Mouse (Mus musculus) embryo, embryonic 11.5 days (tissue): ENCODE measurements around the gene Ncbp2.
"Not testable (repeated sequence)": the region's sequence is repeated elsewhere in the genome, so short reads cannot be mapped to it uniquely, and the experiment has no call there.

Source experiments
- DNase-seq: peaks from one replicate; pipeline ENCODE4 v3.0.0-alpha.2; 2012; ENCODE audit warnings: low read depth, low spot score

Gene Ncbp2

DNA sequence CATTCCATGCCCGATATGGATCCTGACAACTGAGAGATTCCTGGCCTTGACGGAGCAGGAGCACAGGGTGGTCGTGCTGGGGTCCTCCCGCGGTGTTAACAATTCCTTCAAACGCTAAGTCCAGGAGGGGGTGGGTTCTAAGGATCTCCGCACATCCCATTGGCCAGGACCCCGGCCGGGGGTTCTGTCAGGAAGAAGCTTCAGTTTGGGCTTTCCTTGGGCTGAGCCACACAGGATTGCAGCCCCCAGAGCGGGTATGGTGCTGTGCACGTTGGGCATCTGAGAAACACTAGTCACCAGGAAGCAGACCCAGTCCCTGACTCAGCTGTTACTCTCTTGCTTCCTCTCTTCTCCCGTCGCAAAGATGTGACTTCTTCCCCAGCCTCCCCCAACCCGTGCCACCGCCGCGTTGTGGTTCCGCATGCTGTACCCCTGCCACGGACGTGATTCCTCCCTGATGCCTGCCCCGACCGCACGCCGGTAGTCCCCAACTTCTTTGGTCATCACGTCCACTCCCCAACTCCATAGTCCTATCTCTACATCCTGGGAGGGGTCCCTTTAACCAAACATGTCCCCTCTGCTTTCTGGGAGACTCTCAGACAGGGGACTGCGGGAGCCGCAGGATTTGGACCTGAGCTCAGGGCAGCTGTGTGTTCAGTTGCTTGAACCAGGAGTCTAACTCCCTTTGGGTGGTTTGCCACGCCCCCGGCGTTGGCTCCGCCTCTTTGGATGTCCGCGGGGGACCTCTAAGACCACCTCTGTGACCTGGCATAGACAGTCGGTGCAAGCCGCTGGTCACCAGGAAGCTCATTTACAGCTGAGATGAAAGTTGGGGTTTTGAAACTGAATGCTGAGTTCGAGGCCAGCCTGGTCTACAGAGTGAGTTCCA lies 13.0 kb upstream of the Ncbp2 start:
- no peak for DNase-seq

DNA sequence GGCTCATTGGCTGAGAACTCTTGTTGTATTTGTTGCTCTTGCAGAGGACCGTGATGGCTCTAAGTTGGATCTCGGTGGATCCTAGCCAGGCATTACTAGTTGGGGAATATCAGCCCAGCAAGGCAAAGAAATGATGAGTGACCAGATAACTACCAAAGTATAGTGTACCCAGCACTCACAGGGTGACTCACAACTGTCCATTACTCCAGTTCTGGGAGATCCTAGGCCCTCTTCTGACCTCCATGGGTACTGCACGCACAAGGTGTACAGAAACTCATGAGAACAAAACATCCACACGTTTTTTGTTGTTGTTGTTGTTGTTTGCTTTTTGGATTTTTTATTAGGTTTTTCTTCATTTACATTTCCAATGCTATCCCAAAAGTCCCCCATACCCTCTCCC lies 11.7 kb upstream of the Ncbp2 start:
- DNase-seq, result no peak

DNA sequence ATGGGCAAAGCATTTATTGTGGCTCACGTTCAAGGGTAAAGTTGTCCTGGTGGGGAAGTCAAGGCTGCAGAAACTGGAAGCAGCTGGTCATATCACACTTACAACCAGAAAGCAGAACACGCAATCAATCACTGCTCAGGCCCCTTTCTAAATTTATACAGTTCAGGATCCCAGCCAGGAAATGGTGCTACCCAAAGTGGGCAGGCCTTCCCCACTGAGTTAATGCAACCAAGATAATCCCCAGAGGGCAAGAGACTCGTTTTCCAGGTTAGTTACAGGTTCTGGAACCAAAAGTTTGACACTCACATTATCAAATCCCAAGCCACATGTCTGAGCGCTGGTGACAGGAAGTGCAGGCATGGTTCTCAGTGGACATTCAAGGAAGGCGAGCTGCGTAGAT lies 9.5 kb upstream of the Ncbp2 start:
- no peak for DNase-seq

DNA sequence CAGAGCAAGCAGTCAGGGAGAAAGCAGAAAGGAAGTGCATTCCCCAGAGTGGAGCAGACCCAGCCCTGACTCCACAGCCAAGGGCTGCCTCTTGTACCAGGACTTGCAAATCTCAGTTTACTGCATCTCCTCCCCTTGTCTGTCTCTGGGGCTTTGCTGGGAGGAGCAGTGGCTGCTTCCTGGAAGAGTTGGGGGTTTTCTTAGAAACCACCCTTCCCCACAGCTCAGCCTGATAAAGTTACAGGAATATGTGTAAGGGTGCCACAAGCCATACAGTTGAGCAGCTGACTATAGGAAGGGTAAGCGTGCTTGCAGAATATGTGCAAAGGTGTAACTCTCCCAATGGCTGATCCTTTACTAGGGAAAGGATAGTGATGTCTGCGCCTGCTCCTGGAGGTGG lies 7.7 kb upstream of the Ncbp2 start:
- DNase-seq, result no peak

DNA sequence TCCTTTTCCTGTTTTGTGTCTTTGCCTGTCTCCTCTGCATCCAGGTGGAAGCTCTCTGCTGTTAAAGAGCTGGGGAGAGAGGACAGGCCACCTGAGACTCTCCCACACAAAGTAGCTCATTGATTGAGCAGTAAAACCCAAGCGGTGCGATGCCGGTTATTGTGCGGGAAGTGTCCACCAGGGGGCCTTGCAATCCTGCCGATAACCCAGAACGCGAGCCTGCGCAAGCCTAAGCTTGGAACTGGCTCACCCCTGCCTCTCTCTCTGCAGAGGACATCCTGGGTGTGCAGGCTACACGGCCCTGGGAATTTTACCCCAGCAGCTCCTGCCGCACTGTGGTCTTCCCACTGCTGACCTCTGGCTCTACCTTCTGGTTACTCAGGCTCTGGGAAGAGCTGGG lies 4.3 kb upstream of the Ncbp2 start:
- peak; percentile 43 for DNase-seq

DNA sequence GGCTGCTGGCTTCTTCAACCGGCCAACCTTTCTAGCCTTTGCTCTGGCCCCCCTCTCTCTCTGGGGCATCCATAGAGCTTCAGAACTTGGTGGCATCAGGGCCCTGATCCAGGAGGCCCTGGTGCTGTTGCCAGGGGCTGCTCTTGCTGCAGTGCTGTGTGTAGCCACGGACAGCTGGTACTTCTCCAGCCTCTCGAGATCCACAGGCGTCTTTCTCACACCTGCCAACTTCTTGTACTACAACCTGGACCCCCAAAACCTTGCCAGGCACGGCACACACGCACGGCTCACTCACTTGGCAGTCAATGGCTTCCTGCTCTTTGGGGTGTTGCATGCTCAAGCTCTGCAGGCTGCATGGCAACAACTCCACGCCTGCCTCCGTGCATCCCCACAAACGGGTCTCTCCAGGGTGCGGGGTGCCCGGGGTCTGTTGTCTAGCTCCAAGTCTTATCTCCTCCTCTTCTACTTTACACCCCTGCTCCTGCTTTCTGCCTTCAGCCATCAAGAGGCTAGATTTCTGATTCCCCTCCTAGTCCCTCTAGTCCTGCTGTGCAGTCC lies 3.5 kb upstream of the Ncbp2 start:
- no peak for DNase-seq

DNA sequence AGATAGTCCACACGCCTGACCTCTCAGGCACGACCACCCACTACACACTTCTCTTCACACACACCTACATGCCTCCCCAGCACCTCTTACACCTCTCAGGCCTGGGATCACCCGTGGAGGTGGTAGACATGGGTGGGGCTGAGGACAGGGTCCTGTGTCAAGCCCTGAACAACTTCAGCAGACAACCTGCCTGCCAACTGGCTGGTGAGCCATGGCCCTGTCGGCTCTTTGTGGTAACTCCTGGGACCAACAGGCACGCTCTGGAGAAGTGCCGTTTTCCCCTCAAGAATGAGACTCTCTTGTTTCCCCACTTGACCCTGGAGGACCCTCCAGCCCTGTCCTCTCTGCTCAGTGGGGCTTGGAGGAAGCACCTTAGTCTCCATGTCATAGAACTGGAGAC lies 2.9 kb upstream of the Ncbp2 start:
- no peak for DNase-seq

DNA sequence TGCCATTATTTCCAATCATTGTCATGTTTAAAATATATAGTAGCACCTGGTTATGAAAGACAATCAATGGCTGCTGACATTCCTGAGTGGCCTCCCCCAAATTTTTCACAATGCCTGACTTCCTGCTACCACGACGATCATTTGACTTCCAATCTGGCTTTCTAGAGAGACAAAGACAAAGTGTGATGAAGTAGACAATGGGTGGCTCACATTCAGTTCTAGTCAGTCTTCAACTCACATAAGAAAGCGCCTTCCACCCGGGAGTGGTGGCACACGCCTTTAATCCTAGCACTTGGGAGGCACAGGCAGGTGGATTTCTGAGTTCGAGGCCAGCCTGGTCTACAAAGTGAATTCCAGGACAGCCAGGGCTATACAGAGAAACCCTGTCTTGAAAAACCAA lies 2.3 kb upstream of the Ncbp2 start:
- DNase-seq, result not testable (repeated sequence)

DNA sequence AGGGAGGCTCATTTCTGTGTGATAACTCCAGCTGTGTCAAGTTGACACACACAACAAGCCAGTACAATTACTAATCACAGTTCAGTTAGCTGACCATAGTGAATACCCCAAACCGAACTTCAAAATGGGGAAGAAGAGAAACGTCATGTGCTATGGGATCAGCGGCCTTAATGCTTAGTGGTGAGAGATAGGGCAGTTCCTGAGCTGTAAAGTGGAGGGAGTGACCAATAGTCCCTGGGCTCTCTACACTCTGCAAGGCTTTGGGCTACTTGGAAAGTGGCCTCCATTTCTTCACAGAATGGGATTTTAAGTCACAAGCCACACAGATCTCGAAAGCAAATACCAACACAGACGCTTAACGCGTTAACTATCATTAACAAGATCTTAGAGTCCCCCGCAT lies 980 bp upstream of the Ncbp2 start:
- DNase-seq, result no peak

DNA sequence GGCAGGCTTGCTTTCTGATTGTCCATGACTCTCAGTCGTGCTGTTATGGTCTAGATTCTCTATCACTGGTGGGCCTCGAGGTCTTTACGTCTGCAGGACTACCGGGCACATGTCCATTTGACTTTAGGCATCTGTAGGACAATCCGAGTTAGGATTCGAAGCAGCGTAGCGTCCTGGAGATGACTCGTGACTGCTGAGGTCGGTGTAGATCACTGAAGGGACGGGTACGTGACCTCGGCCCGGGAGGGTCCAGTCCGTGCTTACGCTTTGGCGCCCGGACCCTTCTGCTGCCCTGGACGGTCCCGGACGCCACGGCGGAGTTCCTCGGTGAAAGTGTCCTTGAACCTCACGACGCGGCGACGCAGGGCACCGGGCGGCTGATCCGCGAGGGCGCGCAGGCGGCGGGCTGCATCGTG lies 404 bp upstream of the Ncbp2 start:
- no peak for DNase-seq

DNA sequence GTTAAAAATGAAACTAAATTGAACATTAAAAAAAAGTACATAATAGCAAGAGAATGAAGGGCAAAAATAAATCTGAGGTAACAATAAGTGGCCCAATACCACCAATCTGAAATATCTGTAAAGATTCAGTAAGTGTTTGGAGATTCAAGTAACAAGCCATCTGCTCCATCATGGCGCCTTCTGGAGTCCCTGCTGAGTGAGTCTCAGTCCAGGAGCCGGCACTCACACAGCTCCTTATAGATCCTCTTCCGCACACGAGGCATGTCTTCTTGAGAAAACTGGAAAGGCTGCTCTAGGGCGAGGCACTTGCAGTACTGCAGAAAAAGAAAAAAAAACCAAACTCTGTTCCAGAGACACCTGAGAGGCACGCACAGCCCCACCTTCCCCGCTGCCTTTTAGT lies 14.9 kb downstream of the Ncbp2 start:
- DNase-seq, result no peak

DNA sequence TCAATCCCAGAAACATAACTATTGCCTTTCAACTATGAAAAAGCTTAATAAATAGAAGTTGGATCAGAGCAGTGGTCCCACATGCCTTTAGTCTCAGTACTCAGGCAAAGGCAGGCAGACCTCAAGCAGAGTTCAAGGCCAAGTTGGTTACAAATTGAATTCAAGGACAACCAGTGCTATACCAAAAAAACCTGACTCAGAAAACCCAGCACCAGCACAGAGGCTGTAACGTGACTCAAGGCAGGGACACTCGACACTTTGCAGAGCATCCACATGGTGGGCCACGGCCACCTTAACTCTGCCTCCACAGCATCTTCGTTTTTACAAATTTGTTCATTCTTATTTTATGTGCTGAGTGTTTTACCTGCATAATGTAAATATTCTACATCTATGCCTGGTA lies 26.9 kb downstream of the Ncbp2 start:
- DNase-seq, result no peak

DNA sequence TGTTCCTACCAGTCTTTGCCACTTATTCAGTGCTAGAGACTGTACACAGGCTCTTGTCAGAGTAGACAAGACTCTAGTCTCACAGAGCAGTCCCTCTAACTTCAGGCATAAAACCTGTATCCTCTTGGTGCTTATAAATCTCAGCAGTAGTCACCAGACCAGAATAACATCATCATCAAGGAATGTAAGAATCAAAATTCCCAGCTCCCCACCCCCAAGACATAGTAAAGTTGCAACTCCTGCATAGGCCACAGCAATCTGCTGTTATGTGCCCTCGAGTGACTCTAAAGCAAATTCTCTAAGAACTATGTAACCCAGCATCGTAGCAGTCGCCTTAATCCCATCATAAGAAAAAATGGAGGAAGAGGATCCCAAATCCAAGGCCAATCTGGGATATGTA lies 31.2 kb downstream of the Ncbp2 start:
- DNase-seq, result no peak

DNA sequence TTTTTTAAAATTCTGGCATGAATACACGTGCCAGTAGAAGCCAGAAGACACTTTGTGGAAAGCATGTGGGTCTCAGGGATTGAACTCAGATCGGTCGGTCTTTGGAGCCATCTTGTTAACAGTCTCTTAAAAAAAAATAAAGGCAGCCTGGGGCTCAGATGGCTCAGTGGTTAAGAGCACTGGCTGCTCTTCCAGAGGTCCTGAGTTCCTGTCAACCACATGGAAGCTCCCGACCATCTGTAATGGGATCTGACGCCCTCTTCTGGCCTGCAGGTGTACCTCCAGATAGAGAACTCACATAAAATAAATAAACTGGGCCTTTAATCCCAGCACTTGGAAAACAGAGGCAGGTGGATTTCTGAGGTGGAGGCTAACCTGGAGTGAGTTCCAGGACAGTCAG lies 32.6 kb downstream of the Ncbp2 start:
- no peak for DNase-seq

DNA sequence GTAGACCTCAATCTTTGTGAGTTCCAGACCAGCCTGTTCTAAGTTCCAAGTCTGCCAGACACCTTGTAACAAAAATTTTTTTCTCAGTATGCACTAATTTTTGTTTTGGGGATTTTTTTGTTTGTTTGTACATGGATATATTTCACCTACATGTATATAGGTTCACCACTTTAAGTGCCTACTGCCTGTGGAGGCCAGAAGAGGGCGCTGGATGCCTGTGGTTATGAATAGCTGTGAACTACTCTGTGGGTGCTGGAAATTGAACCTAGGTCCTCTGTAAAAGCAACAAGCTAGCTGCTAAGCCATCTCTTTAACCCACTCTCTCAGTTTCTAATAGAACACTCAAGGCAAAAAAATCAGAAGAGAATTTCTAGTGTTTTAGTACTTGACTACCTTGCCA lies 43.7 kb downstream of the Ncbp2 start:
- DNase-seq, result no peak

DNA sequence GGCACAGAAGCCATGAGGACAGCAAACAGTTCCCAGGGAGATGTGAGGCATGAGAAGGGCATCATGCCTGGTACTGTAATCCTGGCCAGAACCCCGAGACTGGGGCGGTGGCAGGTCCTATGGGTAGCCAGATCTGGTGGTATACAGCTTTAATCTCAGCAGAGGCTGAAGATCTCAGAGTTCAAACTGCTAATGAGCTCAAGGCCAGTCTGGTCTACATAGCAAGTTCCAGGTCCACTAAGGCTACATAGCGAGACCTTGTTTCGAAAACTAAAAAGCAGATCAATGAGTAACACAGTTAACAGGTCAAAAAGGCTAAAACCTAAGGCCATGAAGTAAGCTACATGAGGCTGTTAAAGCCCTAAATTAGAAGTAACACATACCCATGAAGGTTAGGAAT lies 44.9 kb downstream of the Ncbp2 start:
- no peak for DNase-seq

DNA sequence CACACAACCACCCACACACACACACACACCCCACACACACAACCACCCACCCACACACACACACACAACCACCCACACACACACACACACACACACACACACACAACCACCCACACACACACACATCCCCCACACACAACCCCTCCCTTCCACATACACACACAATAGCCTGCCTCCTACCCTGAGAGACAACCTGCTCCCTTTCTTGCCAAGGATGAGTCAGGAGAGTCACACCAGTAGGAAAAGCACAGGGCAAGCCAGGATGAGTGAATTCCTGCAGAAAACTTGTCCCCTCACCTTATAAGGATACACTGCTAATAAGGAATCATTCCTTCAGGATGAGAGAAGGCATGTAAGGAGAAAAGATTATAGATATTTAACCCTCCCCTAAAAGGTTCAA lies 45.6 kb downstream of the Ncbp2 start:
- DNase-seq, result no peak

DNA sequence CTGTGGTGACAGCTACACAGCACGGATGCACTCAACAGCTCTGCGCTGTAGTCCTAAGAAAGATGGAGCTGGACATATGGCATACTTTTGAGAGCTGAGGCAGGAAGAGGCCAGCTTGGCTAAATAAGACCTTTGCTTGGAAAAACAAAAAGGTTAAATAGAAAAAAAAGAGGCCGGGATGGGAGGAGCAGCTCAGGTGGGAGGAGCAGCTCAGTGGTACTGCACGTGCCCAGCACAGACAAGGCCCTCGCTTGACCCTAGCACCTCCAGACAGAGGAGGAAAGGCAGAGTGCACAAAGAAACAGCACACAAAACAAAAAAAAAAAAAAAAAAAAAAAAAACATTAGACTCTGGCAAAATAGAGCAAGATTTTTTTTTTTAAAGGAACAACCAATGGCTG lies 48.1 kb downstream of the Ncbp2 start:
- DNase-seq, result no peak

DNA sequence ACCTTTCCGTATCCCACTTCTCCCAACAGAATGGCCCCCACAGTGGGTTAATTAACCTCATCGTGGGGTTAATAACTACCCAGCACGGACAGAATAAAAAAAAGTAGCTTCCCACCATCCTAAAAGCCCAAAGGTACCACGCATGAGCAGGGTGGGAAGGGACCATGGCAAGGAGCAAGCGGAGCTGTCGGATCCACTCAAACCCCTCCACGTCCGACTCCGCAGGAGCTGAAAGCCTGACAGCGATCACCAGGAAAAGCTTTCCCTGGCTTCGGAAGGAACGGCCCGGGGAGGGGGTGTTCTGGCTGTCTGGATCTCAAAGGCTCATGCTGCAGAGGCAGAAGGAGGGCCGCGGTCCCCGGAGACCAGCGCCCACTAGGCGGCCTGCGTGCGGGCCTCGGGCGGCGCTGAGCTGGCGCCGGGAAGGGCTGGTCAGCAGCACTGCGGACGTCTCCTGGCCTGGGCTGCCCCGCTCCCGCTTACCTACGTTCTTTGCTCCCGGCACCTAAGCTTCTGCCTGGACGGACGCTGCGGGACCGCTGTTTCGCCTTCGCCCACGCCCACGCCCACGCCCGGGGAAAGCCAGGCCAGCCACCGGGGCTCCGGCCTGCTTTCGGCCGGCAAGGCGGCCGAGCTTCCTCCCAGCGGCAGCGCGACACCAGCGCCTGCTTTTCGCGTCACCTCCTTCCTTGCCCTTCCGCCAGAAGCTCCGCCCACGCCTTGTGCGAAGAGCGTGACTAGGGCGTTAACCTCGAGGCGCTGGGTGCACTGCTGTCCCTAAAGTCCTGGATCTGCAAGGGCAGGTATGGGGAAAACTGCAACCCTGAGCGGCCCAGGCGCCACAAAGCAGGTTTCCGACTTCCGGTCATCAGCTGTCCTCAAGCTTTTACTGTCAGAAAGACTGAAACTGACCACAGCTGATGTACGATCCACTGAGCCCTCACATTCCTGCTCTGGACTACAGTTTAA lies 54.5 kb downstream of the Ncbp2 start, which contains the start of gene Senp5:
Senp5 (minus strand) TSS at position 779 of the 969 bp plus-strand sequence.
- DNase-seq, result peak; percentile 84

DNA sequence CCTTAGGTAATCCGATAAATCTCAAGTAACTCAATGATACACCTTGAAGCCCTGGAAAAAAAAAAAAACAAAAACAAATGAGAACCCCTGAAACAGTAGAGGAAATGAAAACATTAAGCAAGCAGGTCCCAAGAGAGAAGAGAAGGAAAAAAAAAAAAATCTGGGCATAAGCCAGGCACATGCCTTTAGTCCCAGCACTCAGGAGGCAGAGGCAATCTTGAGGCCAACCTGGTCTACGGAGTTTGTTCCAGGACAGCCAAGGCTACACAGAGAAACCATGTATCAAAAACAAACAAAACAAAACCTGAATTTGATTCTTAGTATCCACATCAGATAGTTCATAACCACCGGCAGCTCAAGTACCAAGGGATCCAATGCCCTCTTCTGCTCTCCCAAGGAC lies 56.4 kb downstream of the Ncbp2 start:
- DNase-seq, result no peak

DNA sequence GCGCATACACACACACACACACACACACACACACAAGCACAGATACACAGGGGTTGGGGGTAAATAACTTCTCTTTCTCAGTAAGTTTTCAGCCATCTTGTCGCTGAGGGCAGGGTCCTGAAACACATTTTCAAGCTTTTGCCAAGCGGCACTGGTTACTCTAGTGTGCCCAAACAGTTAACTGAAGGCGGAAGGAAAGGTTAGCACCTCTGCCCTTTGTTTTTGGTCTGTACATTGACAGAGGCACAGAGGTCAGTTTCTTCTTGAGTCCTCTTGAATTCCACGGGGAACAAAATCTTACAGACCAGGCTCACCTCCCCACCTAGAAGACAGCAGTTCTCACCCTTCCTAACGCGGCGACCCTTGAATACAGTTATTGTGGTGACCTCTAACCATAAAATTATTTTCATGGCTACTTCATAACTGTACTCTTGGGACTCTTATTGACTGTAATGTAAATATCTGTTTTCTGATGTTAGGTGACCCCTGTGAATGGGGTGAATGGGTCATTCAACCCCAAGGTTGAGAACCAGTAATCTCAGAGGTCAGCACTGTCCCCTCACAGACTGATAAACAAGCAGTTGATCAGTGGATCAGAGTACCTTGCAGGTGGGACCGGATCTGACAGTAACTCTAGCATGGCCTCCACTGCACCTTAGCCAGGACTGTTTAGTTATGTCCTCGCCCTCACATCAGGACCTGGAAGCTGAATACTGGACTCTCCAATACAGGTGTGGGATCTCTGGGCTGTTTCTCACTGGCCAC lies 60.4 kb downstream of the Ncbp2 start:
- no peak for DNase-seq

DNA sequence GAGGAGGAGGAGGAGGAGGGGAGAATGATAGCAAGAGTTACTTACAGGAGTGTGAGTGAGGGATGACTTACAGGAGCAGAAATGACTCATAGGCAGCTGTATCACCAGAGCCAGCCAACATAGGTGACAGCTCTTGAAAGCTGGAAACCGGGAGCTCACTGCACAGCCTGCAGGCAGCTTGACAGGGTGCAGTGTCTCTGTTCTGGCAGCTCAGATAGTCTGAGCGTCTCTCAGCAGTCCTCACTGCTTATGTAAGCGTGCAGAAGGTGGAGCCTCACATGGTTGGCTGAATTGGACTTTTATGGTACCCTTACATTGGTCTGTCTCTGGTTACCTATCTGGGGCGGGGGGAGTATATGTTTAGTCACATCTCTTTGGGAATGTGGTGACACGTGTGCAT lies 61.6 kb downstream of the Ncbp2 start:
- DNase-seq, result no peak
